Mouse (Mus musculus): Measurements from ENCODE around the gene Scd3.

DNA sequence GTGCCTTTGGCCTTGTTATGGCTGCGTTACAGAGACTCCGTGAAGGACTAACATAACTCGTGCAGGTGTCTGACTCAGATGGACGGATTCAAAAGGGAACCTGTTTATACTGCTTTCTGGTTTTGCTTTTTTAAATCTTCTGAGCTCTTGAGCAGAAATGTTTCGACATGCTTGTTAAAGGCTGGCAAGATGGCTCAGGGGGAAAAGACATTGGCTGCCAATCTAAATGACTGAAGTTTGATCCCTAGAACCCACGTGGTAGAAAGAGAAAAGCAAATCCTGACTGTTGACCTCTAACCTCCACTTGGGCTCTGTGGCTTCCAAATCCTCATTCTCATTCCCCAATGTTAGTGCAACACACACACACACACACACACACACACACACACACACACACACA lies 4.6 kb upstream of the Scd3 start:
- TF ChIP-seq CTCF (IDR thresholded peaks at IDR 0.05; ENCODE audit: low read depth) = no peak
- TF ChIP-seq EP300 (IDR thresholded peaks at IDR 0.05; ENCODE audit: low read depth) = no peak
